Mouse (Mus musculus): ENCODE results near the gene Gm5105.

GRCm38 (mm10) chr3:138014725-138015124 is 52.5 kb downstream of the Gm5105 start:
- TF ChIP-seq CTCF (IDR thresholded peaks at IDR 0.05; ENCODE audit: borderline replicate concordance, control insufficient read depth, extremely low read depth, insufficient read depth, low read length, poor library complexity) (no peak), POLR2A (IDR thresholded peaks at IDR 0.05; ENCODE audit: control insufficient read depth, extremely low read depth, insufficient read depth, low read length, poor library complexity) (no peak)
